Mouse (Mus musculus): ENCODE data around the gene Clcn7. TPM values are rescaled to one million over a fixed set of nuclear protein-coding genes. Genes with fewer than 3 reads are reported as not detected.

Gene Clcn7
- 28.1 and 29.4 TPM in 2 replicates for polyA plus RNA-seq (2014; fragmentation: Nextera tagmentation; extraction: Ambion mirVana)

GRCm38 (mm10) chr17:25133275-25133698 is at the start of gene Clcn7:
TSS of gene Clcn7 (plus strand) at chr17:25133391.
- Histone ChIP-seq H3K4me3 (replicated peaks; ENCODE audit: low read length) (peak within 1 kb of the TSS; percentile 84), H3K27me3 (ENCODE audit: control insufficient read depth, insufficient read depth, low read length) (no peaks in the 10 kb centered on the region), H3K9ac (peak within 1 kb of the TSS; percentile 77), H3K9me3 (ENCODE audit: control insufficient read depth, low read length) (no peaks in the 10 kb centered on the region), H3K36me3 (replicated peaks; ENCODE audit: control insufficient read depth, insufficient read depth) (0 out of 2 replicates have a peak, but pooled peaks cover 9% of the 10 kb centered on the region), H3K4me2 (replicated peaks) (peak within 1 kb of the TSS; percentile 73), H3K27ac (0 out of 2 replicates have a peak within 1 kb of the TSS, but pooled peaks have one; percentile 55), H3K4me1 (replicated peaks; ENCODE audit: control insufficient read depth, insufficient read depth, low read length) (peaks cover 7% of the 10 kb centered on the region)
- ATAC-seq (ENCODE audit: low FRiP score), result peak; percentile 89
- DNase-seq (ENCODE audit: low spot score), result peak; percentile 96
- WGBS, result under 1% methylated on average over 40 of the region's 40 CpGs

DNA sequence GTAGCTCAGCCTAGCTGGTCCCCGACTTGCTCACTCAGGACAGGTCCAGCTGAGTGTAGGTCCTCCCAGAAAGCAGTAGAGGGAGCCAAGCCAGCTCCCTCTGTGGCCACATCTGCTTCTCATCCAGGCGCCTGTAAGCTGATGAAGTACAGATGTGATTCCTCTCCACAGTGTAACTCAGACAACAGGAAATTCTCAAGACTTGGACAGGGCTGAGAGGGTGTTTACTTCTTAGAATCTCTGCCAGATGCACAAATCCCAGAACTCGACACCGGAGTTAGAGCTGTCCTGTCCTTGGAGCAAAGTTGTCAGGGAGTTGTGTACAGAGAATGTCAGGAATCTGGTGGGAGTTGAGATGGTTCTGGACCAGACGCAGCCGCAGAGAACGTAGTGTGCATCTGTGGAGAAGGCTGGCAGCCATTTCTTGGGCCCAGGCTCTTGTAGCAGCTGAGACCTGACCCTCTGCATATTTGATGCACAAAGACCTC is 49.7 kb upstream of the Clcn7 start, which contains the start of gene Tmem204:
TSS of gene Tmem204 (minus strand) at position 148 of the 488 bp plus-strand sequence.
- DNase-seq (ENCODE audit: low spot score) (no peak), ATAC-seq (ENCODE audit: low FRiP score) (no peak)
- Histone ChIP-seq H3K9me3 (ENCODE audit: control insufficient read depth, low read length) (no peaks in the 10 kb centered on the region), H3K27me3 (ENCODE audit: control insufficient read depth, insufficient read depth, low read length) (no peaks in the 10 kb centered on the region), H3K4me3 (replicated peaks; ENCODE audit: low read length) (no peak within 1 kb of the TSS), H3K9ac (no peak within 1 kb of the TSS), H3K4me1 (replicated peaks; ENCODE audit: control insufficient read depth, insufficient read depth, low read length) (0 out of 2 replicates have a peak, but pooled peaks cover 4% of the 10 kb centered on the region), H3K27ac (peak within 1 kb of the TSS; percentile 69), H3K4me2 (replicated peaks) (no peak within 1 kb of the TSS), H3K36me3 (replicated peaks; ENCODE audit: control insufficient read depth, insufficient read depth) (peaks cover 4% of the 10 kb centered on the region; the same call in 1 of the 2 replicates)
- WGBS, result 69% methylated on average over 7 of the region's 7 CpGs

- ATAC-seq (ENCODE audit: low FRiP score) (no peak), DNase-seq (ENCODE audit: low spot score) (no peak)
- H3K4me2 ChIP-seq (replicated peaks), result no peak overlapping the region
- H3K4me3 ChIP-seq (replicated peaks; ENCODE audit: low read length), result no peak overlapping the region
- no peak overlapping the region for H3K9ac ChIP-seq
- no peaks in the 10 kb centered on the region for H3K27me3 ChIP-seq (ENCODE audit: control insufficient read depth, insufficient read depth, low read length)
- H3K9me3 ChIP-seq (ENCODE audit: control insufficient read depth, low read length), result no peaks in the 10 kb centered on the region
- WGBS, result 83% methylated on average over 13 of the region's 13 CpGs
- H3K4me1 ChIP-seq (replicated peaks; ENCODE audit: control insufficient read depth, insufficient read depth, low read length), result no peaks in the 10 kb centered on the region
- peaks cover 13% of the 10 kb centered on the region for H3K36me3 ChIP-seq (replicated peaks; ENCODE audit: control insufficient read depth, insufficient read depth)
- no peak overlapping the region for H3K27ac ChIP-seq
These were observed 48.3 kb upstream of the Clcn7 start for GRCm38 (mm10) chr17:25084835-25085385.

DNA sequence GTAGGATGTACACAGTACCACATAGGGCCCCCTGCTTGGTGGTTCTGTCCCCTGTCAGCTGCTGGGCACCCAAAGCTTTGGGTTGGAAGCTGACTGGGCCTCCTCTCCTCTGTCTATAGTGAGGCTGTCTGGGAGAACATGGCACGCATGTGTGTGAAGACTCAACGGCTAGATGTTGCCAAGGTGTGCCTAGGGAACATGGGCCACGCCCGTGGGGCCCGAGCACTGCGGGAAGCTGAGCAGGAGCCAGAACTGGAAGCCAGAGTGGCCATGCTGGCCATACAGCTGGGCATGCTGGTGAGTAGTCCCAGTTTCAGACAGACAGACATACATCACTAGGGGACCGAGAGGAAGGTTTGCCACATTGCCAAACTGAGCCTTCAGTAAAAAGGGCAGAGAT is 46.5 kb upstream of the Clcn7 start:
- ATAC-seq (ENCODE audit: low FRiP score) (no peak), DNase-seq (ENCODE audit: low spot score) (no peak)
- Histone ChIP-seq H3K36me3 (replicated peaks; ENCODE audit: control insufficient read depth, insufficient read depth) (peaks cover 30% of the 10 kb centered on the region), H3K4me3 (replicated peaks; ENCODE audit: low read length) (no peak overlapping the region), H3K9me3 (ENCODE audit: control insufficient read depth, low read length) (no peaks in the 10 kb centered on the region), H3K27me3 (ENCODE audit: control insufficient read depth, insufficient read depth, low read length) (no peaks in the 10 kb centered on the region), H3K27ac (no peak overlapping the region), H3K9ac (no peak overlapping the region), H3K4me2 (replicated peaks) (no peak overlapping the region), H3K4me1 (replicated peaks; ENCODE audit: control insufficient read depth, insufficient read depth, low read length) (no peaks in the 10 kb centered on the region)
- whole genome bisulfite sequencing, result 93% methylated on average over 7 of the region's 7 CpGs

- no peak for DNase-seq (ENCODE audit: low spot score)
- no peak overlapping the region for H3K9ac ChIP-seq
- WGBS, result 96% methylated on average over 10 of the region's 10 CpGs
- H3K27ac ChIP-seq, result no peak overlapping the region
- peaks cover 54% of the 10 kb centered on the region for H3K36me3 ChIP-seq (replicated peaks; ENCODE audit: control insufficient read depth, insufficient read depth)
- no peaks in the 10 kb centered on the region for H3K9me3 ChIP-seq (ENCODE audit: control insufficient read depth, low read length)
- H3K4me3 ChIP-seq (replicated peaks; ENCODE audit: low read length), result no peak overlapping the region
- no peaks in the 10 kb centered on the region for H3K27me3 ChIP-seq (ENCODE audit: control insufficient read depth, insufficient read depth, low read length)
- ATAC-seq (ENCODE audit: low FRiP score), result no peak
- no peaks in the 10 kb centered on the region for H3K4me1 ChIP-seq (replicated peaks; ENCODE audit: control insufficient read depth, insufficient read depth, low read length)
- no peak overlapping the region for H3K4me2 ChIP-seq (replicated peaks)
These were observed 44.0 kb upstream of the Clcn7 start for GRCm38 (mm10) chr17:25089158-25089557.

GRCm38 (mm10) chr17:25090450-25090849 is 42.7 kb upstream of the Clcn7 start:
- no peak overlapping the region for H3K4me3 ChIP-seq (replicated peaks; ENCODE audit: low read length)
- peaks cover 66% of the 10 kb centered on the region for H3K36me3 ChIP-seq (replicated peaks; ENCODE audit: control insufficient read depth, insufficient read depth)
- H3K9ac ChIP-seq, result no peak overlapping the region
- DNase-seq (ENCODE audit: low spot score) (no peak), ATAC-seq (ENCODE audit: low FRiP score) (no peak)
- H3K4me1 ChIP-seq (replicated peaks; ENCODE audit: control insufficient read depth, insufficient read depth, low read length), result no peaks in the 10 kb centered on the region
- no peak overlapping the region for H3K4me2 ChIP-seq (replicated peaks)
- 94% methylated on average over 10 of the region's 10 CpGs for WGBS
- no peaks in the 10 kb centered on the region for H3K27me3 ChIP-seq (ENCODE audit: control insufficient read depth, insufficient read depth, low read length)
- H3K9me3 ChIP-seq (ENCODE audit: control insufficient read depth, low read length), result no peaks in the 10 kb centered on the region
- no peak overlapping the region for H3K27ac ChIP-seq

DNA sequence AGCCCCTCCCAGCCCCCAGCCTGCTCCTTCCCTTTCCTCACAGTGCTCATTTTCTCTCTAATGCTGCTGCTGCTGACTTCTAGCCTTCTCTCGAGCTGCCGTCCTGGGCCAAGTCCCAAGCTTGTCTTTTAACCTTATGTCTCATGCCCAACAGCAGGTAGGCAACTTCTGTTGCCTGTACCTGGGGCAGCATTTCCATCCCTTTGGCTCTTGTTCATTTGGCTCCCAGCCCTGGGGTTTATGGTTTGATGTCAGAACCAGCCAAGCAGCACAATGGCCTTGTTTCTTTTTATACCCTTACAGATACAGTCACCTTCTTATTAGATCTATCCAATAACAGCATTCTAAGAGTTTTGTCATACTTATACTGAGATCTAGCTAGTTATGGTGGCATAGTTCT is 37.0 kb upstream of the Clcn7 start:
- ATAC-seq (ENCODE audit: low FRiP score), result no peak
- H3K9ac ChIP-seq, result no peak overlapping the region
- H3K9me3 ChIP-seq (ENCODE audit: control insufficient read depth, low read length), result no peaks in the 10 kb centered on the region
- no peak overlapping the region for H3K4me2 ChIP-seq (replicated peaks)
- no peak overlapping the region for H3K27ac ChIP-seq
- no peaks in the 10 kb centered on the region for H3K27me3 ChIP-seq (ENCODE audit: control insufficient read depth, insufficient read depth, low read length)
- peaks cover 80% of the 10 kb centered on the region for H3K36me3 ChIP-seq (replicated peaks; ENCODE audit: control insufficient read depth, insufficient read depth)
- DNase-seq (ENCODE audit: low spot score), result no peak
- 90% methylated on average over 2 of the region's 2 CpGs for WGBS
- no peaks in the 10 kb centered on the region for H3K4me1 ChIP-seq (replicated peaks; ENCODE audit: control insufficient read depth, insufficient read depth, low read length)
- no peak overlapping the region for H3K4me3 ChIP-seq (replicated peaks; ENCODE audit: low read length)

DNA sequence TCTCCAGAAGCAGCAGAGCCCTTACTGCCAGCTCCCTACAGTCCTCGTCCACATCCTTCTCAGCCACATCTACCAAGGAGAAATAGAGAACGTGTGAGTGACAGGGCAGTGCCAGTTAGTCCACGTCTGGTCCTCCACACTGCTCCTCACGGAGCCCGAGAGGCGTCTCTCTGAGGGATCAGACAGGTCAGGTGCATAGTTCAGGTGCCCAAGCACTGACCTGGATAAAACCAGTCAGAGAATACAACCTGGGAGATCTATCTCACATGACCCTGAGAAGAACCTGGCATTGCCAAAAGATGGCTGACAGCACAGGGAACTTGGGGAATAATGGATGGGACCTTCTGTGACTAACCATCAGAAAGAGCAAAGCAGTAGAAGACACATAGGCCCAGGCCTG is 33.1 kb upstream of the Clcn7 start:
- Histone ChIP-seq H3K9ac (no peak overlapping the region), H3K4me2 (replicated peaks) (no peak overlapping the region), H3K4me3 (replicated peaks; ENCODE audit: low read length) (no peak overlapping the region), H3K4me1 (replicated peaks; ENCODE audit: control insufficient read depth, insufficient read depth, low read length) (no peaks in the 10 kb centered on the region), H3K36me3 (replicated peaks; ENCODE audit: control insufficient read depth, insufficient read depth) (peaks cover 82% of the 10 kb centered on the region), H3K9me3 (ENCODE audit: control insufficient read depth, low read length) (no peaks in the 10 kb centered on the region), H3K27me3 (ENCODE audit: control insufficient read depth, insufficient read depth, low read length) (no peaks in the 10 kb centered on the region), H3K27ac (no peak overlapping the region)
- ATAC-seq (ENCODE audit: low FRiP score) (no peak), DNase-seq (ENCODE audit: low spot score) (no peak)
- 95% methylated on average over 6 of the region's 6 CpGs for WGBS

DNA sequence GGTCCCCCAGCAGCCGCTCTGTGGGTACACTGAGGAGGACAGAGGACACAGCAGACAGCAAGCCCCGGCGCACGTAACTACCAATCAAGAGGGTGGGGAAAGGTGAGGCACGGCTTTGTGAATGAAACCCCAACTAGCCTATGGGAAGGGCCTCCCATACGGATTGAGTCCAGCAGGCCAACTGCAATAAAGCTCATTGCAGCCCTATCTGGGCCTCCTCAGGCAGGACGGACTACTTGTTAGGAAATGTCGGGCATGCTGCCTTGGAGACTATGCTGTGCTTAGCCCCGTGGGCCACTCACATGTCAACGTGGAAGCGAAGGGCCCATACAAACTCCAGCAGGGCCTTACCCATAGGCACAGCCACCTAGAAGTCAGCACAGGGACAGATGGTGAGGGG is 31.9 kb upstream of the Clcn7 start:
- H3K9me3 ChIP-seq (ENCODE audit: control insufficient read depth, low read length), result no peaks in the 10 kb centered on the region
- H3K36me3 ChIP-seq (replicated peaks; ENCODE audit: control insufficient read depth, insufficient read depth), result peaks cover 91% of the 10 kb centered on the region
- no peaks in the 10 kb centered on the region for H3K27me3 ChIP-seq (ENCODE audit: control insufficient read depth, insufficient read depth, low read length)
- H3K4me1 ChIP-seq (replicated peaks; ENCODE audit: control insufficient read depth, insufficient read depth, low read length), result no peaks in the 10 kb centered on the region
- DNase-seq (ENCODE audit: low spot score) (no peak), ATAC-seq (ENCODE audit: low FRiP score) (no peak)
- H3K4me3 ChIP-seq (replicated peaks; ENCODE audit: low read length), result no peak overlapping the region
- no peak overlapping the region for H3K4me2 ChIP-seq (replicated peaks)
- H3K9ac ChIP-seq, result no peak overlapping the region
- no peak overlapping the region for H3K27ac ChIP-seq
- 95% methylated on average over 11 of the region's 11 CpGs for WGBS

All from hindbrain, embryonic 14.5 days (tissue).